Mouse (Mus musculus) olfactory bulb, adult 2 months (tissue): ENCODE results near the gene Rgs14.

Experiments
- CTCF ChIP-seq: fragments of 200-500 bp; IDR thresholded peaks from 2 replicates; pipeline ENCODE4 v1.5.1; 2012; ENCODE audit warnings: low read depth, mild to moderate bottlenecking, low read length, moderate library complexity; ENCODE audit not compliant: insufficient read depth
- POLR2A ChIP-seq: fragments of 200-500 bp; IDR thresholded peaks from 2 replicates; pipeline ENCODE4 v1.6.1; 2012; ENCODE audit warnings: mild to moderate bottlenecking, low read depth, low read length, moderate library complexity; ENCODE audit not compliant: insufficient read depth

DNA sequence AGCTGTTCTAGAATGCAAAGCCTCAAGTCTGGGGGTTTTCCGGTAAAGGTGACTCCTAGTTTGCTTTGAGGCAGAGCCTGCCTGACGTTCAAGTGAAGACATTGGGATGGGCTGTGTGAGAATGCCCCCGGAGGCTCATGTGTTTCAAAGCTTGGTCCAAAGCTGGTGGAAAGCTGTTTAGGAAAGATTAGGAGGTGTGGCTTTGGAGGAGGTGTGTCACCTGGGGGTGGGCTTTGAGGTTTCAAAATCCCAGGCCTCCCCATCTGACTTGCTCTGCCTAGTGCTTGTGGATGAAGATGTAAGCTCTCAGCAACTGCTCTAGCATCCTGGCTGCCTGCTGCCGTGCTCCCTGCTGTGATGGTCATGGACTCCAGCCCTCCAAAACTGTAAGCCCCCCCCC lies 33.8 kb upstream of the Rgs14 start:
- TF ChIP-seq CTCF = no peak
- TF ChIP-seq POLR2A = no peak
